Mouse (Mus musculus): ENCODE results near the gene Vmn1r63. TPM values are rescaled to one million over a fixed set of nuclear protein-coding genes. Genes with fewer than 3 reads are reported as not detected.
"Not testable (repeated sequence)": the region's sequence is repeated elsewhere in the genome, so short reads cannot be mapped to it uniquely, and the experiment has no call there.

The Vmn1r63 gene
- total RNA-seq (2021), result not detected
- long read RNA-seq, experiment 1, result 0 reads
- long read RNA-seq, experiment 2, result 0 reads

DNA sequence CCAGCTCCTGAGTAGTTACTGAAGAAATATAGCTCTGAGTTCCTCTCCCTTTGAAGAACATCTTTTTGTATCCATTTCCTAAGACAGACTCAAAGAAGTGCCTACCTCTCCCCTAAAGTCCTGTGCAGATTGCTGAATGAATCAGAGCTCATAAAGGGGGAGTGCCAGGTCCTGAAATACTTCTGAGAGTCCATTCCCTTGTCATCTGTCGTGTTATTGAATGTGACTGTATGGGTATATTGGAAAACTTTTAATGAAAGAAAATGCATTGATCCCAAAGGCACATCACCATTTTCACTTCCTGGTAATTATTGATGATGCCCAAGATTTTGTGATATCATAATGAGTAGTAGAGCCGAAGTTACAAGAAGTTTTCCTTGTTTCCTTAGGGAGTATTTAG lies at the start of gene Vmn1r63:
Gene Vmn1r63 (minus strand): TSS at position 101 of the 400 bp plus-strand sequence.
- H3K4me3 ChIP-seq; intact Hi-C loops (cut with DNase I); H3K27ac ChIP-seq; DNase-seq (ENCODE audit: extremely low spot score in 1 of 2, low spot score in 2 of 2): not testable (repeated sequence)

Other genes starting within 250 kb of the Vmn1r63 start
- not detected for gene Vmn1r61, start 192.2 kb downstream of the Vmn1r63 start, total RNA-seq (2021)
- not detected for gene Vmn1r62, start 131.8 kb downstream of the Vmn1r63 start, total RNA-seq (2021)
- gene Vmn1r64, start 79.1 kb upstream of the Vmn1r63 start, total RNA-seq (2021), result not detected
- gene Vmn1r65, start 205.6 kb upstream of the Vmn1r63 start, total RNA-seq (2021), result not detected
- gene Nlrp4c, start 239.7 kb upstream of the Vmn1r63 start, total RNA-seq (2021), result not detected

Data from left cerebral cortex, adult 2 months (tissue).